Mouse (Mus musculus): Measurements from ENCODE around the gene Qtrt1. TPM values are rescaled to one million over a fixed set of nuclear protein-coding genes. Genes with fewer than 3 reads are reported as not detected.

Qtrt1 gene
- polyA plus RNA-seq, 1 experiment from 2014 or later: 48.9 TPM

DNA sequence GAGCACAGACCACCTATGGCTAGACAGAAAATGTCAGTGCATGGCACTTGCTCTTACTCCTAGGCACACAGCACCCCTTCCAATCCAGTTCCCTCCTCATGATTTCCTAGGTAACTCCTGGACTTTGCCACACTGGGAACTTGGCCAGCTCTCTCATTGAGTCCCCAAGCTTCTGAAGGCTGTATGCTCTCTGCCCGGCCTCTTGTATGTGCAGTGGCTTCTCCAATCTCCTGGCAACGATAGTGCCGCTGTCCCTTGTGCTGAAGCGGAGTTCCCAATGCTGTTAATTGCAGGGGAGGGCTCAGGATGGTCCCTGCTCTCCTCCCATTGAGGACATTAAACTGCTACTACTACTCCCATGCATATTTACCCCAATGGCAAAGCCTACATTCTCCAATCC, 3.7 kb upstream of the Qtrt1 start:
- Histone ChIP-seq H3K9ac (ENCODE audit: low read depth, low read length) (no peak overlapping the region), H3K4me1 (replicated peaks; ENCODE audit: control insufficient read depth, insufficient read depth, low read length) (no peaks in the 10 kb centered on the region), H3K27ac (ENCODE audit: low read depth, low read length) (no peak overlapping the region), H3K9me3 (ENCODE audit: control insufficient read depth, low read length) (no peaks in the 10 kb centered on the region), H3K27me3 (ENCODE audit: control insufficient read depth, insufficient read depth, low read length) (no peaks in the 10 kb centered on the region), H3K4me2 (replicated peaks; ENCODE audit: low read depth, low read length) (no peak overlapping the region), H3K36me3 (ENCODE audit: control insufficient read depth, insufficient read depth, low read length) (peaks cover 26% of the 10 kb centered on the region), H3K4me3 (ENCODE audit: low read depth, low read length) (no peak overlapping the region)
- no peak for DNase-seq (ENCODE audit: low spot score)
- WGBS: 28% methylated on average over 4 of the region's 4 CpGs
- ATAC-seq (ENCODE audit: low FRiP score): no peak

DNA sequence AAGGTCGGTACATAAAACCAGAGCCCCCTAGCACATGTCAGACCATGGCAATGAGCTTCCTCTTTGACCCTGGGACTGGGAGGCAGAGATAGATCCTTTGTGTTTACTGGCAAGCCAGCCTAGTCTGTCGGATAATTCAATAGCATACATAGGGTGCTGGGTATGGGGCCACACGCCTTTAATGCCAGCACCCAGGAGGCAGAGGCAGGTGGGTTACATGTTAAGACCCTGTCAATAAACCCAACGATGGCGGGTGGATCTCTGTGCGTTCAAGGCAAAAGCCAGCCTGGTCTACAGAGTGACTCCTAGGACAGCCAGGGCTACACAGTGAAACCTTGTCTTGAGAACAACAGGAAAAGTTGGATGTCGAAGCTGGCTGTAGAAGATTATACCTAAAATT, 3.0 kb upstream of the Qtrt1 start:
- Histone ChIP-seq H3K4me1 (replicated peaks; ENCODE audit: control insufficient read depth, insufficient read depth, low read length) (no peaks in the 10 kb centered on the region), H3K27ac (ENCODE audit: low read depth, low read length) (no peak overlapping the region), H3K9me3 (ENCODE audit: control insufficient read depth, low read length) (no peaks in the 10 kb centered on the region), H3K4me2 (replicated peaks; ENCODE audit: low read depth, low read length) (no peak overlapping the region), H3K4me3 (ENCODE audit: low read depth, low read length) (no peak overlapping the region), H3K27me3 (ENCODE audit: control insufficient read depth, insufficient read depth, low read length) (no peaks in the 10 kb centered on the region), H3K36me3 (ENCODE audit: control insufficient read depth, insufficient read depth, low read length) (peaks cover 21% of the 10 kb centered on the region), H3K9ac (ENCODE audit: low read depth, low read length) (no peak overlapping the region)
- DNase-seq (ENCODE audit: low spot score) (no peak), ATAC-seq (ENCODE audit: low FRiP score) (no peak)
- 75% methylated on average over 7 of the region's 7 CpGs for WGBS

- Histone ChIP-seq H3K36me3 (ENCODE audit: control insufficient read depth, insufficient read depth, low read length) (peaks cover 10% of the 10 kb centered on the region), H3K9ac (ENCODE audit: low read depth, low read length) (no peak overlapping the region; the same call in 1 of the 2 replicates), H3K9me3 (ENCODE audit: control insufficient read depth, low read length) (no peaks in the 10 kb centered on the region), H3K4me2 (replicated peaks; ENCODE audit: low read depth, low read length) (no peak overlapping the region), H3K27ac (ENCODE audit: low read depth, low read length) (no peak overlapping the region), H3K4me1 (replicated peaks; ENCODE audit: control insufficient read depth, insufficient read depth, low read length) (no peaks in the 10 kb centered on the region), H3K27me3 (ENCODE audit: control insufficient read depth, insufficient read depth, low read length) (no peaks in the 10 kb centered on the region), H3K4me3 (ENCODE audit: low read depth, low read length) (no peak overlapping the region)
- ATAC-seq (ENCODE audit: low FRiP score) (peak; percentile 29; the same call in 1 of the 2 replicates), DNase-seq (ENCODE audit: low spot score) (peak; percentile 90)
- 38% methylated on average over 9 of the region's 9 CpGs for WGBS
These were observed 1.9 kb upstream of the Qtrt1 start for GRCm38 (mm10) chr9:21409592-21410317.

DNA sequence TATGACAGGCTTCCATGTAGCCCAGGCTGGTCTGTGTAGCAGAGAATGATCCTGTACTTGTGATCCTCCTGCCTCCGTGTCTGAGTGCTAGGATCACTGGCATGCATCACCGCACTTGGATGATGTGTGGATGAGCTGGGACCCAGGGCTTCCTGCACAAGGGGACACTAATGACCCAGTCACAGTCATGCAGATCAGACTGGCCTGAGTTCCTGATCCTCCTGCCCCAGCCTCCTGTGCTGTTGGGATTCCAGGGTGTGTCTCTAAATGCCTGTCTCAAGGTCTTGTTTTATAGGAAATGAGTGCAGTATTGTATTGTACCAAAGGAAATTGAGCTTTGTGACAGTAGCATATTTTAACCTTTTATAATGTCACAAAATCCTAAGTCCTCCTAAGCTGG, 6.2 kb downstream of the Qtrt1 start:
- H3K36me3 ChIP-seq (ENCODE audit: control insufficient read depth, insufficient read depth, low read length): 0 out of 2 replicates have a peak, but pooled peaks cover 4% of the 10 kb centered on the region
- no peaks in the 10 kb centered on the region for H3K27me3 ChIP-seq (ENCODE audit: control insufficient read depth, insufficient read depth, low read length)
- no peak overlapping the region for H3K27ac ChIP-seq (ENCODE audit: low read depth, low read length)
- WGBS: 93% methylated on average over 2 of the region's 2 CpGs
- H3K9ac ChIP-seq (ENCODE audit: low read depth, low read length): no peak overlapping the region
- no peak overlapping the region for H3K4me2 ChIP-seq (replicated peaks; ENCODE audit: low read depth, low read length)
- DNase-seq (ENCODE audit: low spot score) (no peak), ATAC-seq (ENCODE audit: low FRiP score) (no peak)
- H3K4me1 ChIP-seq (replicated peaks; ENCODE audit: control insufficient read depth, insufficient read depth, low read length): no peaks in the 10 kb centered on the region
- H3K9me3 ChIP-seq (ENCODE audit: control insufficient read depth, low read length): no peaks in the 10 kb centered on the region
- no peak overlapping the region for H3K4me3 ChIP-seq (ENCODE audit: low read depth, low read length)

DNA sequence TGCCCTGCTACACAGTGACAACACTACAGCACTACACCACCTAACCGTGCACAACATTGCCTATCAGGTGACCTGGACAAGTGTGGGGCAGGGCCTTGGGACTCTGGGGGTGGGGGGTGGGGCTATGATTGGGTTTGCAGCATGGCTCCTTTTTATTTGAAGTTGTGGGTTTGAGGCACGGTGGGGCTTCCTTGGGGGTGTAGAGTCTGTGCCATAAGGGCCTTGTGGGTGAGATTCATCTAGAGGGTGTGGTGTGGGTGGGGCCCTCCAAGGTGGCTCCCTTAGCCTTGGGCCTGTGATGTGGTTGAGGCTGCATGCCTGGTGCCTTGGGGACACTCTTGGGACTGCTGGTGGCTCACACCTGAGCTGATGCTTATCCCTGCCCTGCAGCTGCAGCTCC, 8.0 kb downstream of the Qtrt1 start:
- DNase-seq (ENCODE audit: low spot score) (no peak), ATAC-seq (ENCODE audit: low FRiP score) (no peak)
- H3K9ac ChIP-seq (ENCODE audit: low read depth, low read length): no peak overlapping the region
- H3K9me3 ChIP-seq (ENCODE audit: control insufficient read depth, low read length): no peaks in the 10 kb centered on the region
- H3K4me1 ChIP-seq (replicated peaks; ENCODE audit: control insufficient read depth, insufficient read depth, low read length): no peaks in the 10 kb centered on the region
- WGBS: 90% methylated on average over 2 of the region's 2 CpGs
- H3K36me3 ChIP-seq (ENCODE audit: control insufficient read depth, insufficient read depth, low read length): 0 out of 2 replicates have a peak, but pooled peaks cover 4% of the 10 kb centered on the region
- H3K27ac ChIP-seq (ENCODE audit: low read depth, low read length): no peak overlapping the region
- H3K4me2 ChIP-seq (replicated peaks; ENCODE audit: low read depth, low read length): no peak overlapping the region
- H3K4me3 ChIP-seq (ENCODE audit: low read depth, low read length): no peak overlapping the region
- no peaks in the 10 kb centered on the region for H3K27me3 ChIP-seq (ENCODE audit: control insufficient read depth, insufficient read depth, low read length)

- Histone ChIP-seq H3K4me2 (replicated peaks; ENCODE audit: low read depth, low read length) (peak within 1 kb of the TSS; percentile 80), H3K9me3 (ENCODE audit: control insufficient read depth, low read length) (no peaks in the 10 kb centered on the region), H3K27me3 (ENCODE audit: control insufficient read depth, insufficient read depth, low read length) (no peaks in the 10 kb centered on the region), H3K27ac (ENCODE audit: low read depth, low read length) (peak within 1 kb of the TSS; percentile 78), H3K9ac (ENCODE audit: low read depth, low read length) (peak within 1 kb of the TSS; percentile 88), H3K4me1 (replicated peaks; ENCODE audit: control insufficient read depth, insufficient read depth, low read length) (peaks cover 4% of the 10 kb centered on the region; the same call in 1 of the 2 replicates), H3K4me3 (ENCODE audit: low read depth, low read length) (peak within 1 kb of the TSS; percentile 98), H3K36me3 (ENCODE audit: control insufficient read depth, insufficient read depth, low read length) (0 out of 2 replicates have a peak, but pooled peaks cover 4% of the 10 kb centered on the region)
- peak; percentile 99 for ATAC-seq (ENCODE audit: low FRiP score)
- DNase-seq (ENCODE audit: low spot score): peak; percentile 99
- WGBS: under 1% methylated on average over 80 of the region's 82 CpGs
These were observed 13.3 kb downstream of the Qtrt1 start, which contains the start of gene Dnm2 for GRCm38 (mm10) chr9:21424631-21425555. Gene Dnm2, plus strand, starts transcription at chr9:21424908.

GRCm38 (mm10) chr9:21425556-21425945, 13.9 kb downstream of the Qtrt1 start:
- Histone ChIP-seq H3K9ac (ENCODE audit: low read depth, low read length) (peak overlapping the region; percentile 88), H3K36me3 (ENCODE audit: control insufficient read depth, insufficient read depth, low read length) (0 out of 2 replicates have a peak, but pooled peaks cover under 1% of the 10 kb centered on the region), H3K4me1 (replicated peaks; ENCODE audit: control insufficient read depth, insufficient read depth, low read length) (peaks cover 4% of the 10 kb centered on the region; the same call in 1 of the 2 replicates), H3K27ac (ENCODE audit: low read depth, low read length) (no peak overlapping the region), H3K9me3 (ENCODE audit: control insufficient read depth, low read length) (no peaks in the 10 kb centered on the region), H3K4me3 (ENCODE audit: low read depth, low read length) (peak overlapping the region; percentile 98), H3K27me3 (ENCODE audit: control insufficient read depth, insufficient read depth, low read length) (no peaks in the 10 kb centered on the region), H3K4me2 (replicated peaks; ENCODE audit: low read depth, low read length) (peak overlapping the region; percentile 80)
- WGBS: 9% methylated on average over 6 of the region's 6 CpGs
- ATAC-seq (ENCODE audit: low FRiP score): no peak
- DNase-seq (ENCODE audit: low spot score): no peak

DNA sequence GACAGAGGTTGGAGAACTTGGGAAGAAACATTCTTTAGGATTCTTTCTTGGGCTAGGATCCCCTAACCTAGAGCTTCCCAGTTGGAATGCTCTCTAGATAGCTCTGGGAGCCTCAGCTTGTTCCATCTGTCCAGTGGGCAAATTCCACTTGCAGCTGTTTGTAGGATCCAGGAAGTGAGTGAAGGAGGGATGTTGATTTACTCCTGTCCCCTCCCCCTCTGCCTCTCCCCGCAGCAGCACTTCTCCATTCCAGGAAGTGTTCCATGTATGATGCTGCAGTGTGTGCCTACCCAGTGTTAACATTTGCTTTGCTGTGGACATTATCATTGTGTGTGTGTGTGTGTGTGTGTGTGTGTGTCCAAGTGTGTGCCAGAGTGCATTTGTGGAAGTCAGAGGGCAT, 14.4 kb downstream of the Qtrt1 start:
- H3K9ac ChIP-seq (ENCODE audit: low read depth, low read length): peak overlapping the region; percentile 88
- peak overlapping the region; percentile 80 for H3K4me2 ChIP-seq (replicated peaks; ENCODE audit: low read depth, low read length)
- DNase-seq (ENCODE audit: low spot score) (no peak), ATAC-seq (ENCODE audit: low FRiP score) (no peak)
- H3K4me3 ChIP-seq (ENCODE audit: low read depth, low read length): peak overlapping the region; percentile 98
- no peak overlapping the region for H3K27ac ChIP-seq (ENCODE audit: low read depth, low read length)
- peaks cover 4% of the 10 kb centered on the region; the same call in 1 of the 2 replicates for H3K4me1 ChIP-seq (replicated peaks; ENCODE audit: control insufficient read depth, insufficient read depth, low read length)
- no peaks in the 10 kb centered on the region for H3K27me3 ChIP-seq (ENCODE audit: control insufficient read depth, insufficient read depth, low read length)
- H3K36me3 ChIP-seq (ENCODE audit: control insufficient read depth, insufficient read depth, low read length): no peaks in the 10 kb centered on the region
- no peaks in the 10 kb centered on the region for H3K9me3 ChIP-seq (ENCODE audit: control insufficient read depth, low read length)
- WGBS: 38% methylated on average over 1 of the region's 1 CpGs

Data from hindbrain, embryonic 11.5 days (tissue).